Mouse (Mus musculus): ENCODE measurements around the gene Arhgdib. TPM values are rescaled to one million over a fixed set of nuclear protein-coding genes. Genes with fewer than 3 reads are reported as not detected.

The Arhgdib gene
- 17.2 and 18.4 TPM in 2 replicates for polyA plus RNA-seq (2021; fragmentation: Nextera tagmentation)
- long read RNA-seq, experiment 1, transcript Arhgdib-201 (6 exons, 1,193 nt) = major isoform, 21 of 26 reads
- long read RNA-seq, experiment 1, partial matches to known transcripts = 0 of 26 reads
- long read RNA-seq, experiment 1, other reads (novel, unspliced or antisense) = 1 of 26 reads
- long read RNA-seq, experiment 2, transcript Arhgdib-201 (6 exons, 1,193 nt) = major isoform, 8 of 15 reads
- long read RNA-seq, experiment 2, partial matches to known transcripts = 1 of 15 reads
- long read RNA-seq, experiment 2, other reads (novel, unspliced or antisense) = 2 of 15 reads

DNA sequence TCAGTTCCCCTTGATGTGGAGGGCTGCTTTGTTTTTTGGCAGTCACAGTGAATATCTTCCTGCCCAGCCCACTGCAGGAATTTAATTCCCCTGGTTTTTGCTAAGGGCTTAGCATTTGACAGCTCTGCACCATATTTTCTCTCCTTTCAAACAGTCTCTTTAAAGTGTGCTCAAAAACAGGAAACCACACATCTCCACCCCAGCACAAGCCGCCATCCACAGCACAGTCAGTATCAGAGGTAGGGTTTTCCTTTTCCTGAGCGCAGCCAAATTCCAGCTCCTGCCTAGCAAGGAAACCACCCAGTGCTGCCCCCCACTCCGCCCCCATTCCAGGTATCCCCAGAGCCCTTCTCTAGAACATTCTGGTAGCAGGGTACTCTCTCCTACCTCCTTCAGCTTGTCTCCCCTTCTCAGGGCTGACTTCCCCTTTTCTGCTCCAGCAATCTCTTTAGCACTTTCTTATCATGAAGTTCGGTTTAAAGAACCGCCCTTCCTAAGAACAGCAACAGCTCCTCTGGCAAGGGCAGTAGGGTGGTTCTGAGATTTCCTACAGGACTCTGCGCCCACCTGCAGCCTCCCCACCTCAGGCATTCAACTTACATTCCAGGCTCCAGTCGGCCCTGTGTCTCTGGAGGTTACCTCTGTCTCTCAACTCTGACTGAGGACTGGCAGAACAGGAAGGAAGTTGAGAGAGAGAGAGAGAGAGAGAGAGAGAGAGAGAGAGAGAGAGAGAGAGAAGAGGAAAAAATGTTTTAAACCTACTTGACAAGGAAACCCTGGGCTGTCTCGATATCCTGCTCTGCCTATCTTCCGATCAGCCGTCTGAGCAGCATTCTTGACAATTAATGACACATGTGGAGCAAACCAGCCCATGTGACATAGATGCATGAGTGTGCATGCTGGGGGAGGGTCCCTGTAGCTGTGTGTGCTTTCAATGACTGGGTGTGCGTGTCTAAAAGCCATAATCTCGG, at the start of gene Arhgdib:
Gene Arhgdib (minus strand): TSS at position 849 of the 971 bp plus-strand sequence.

DNA sequence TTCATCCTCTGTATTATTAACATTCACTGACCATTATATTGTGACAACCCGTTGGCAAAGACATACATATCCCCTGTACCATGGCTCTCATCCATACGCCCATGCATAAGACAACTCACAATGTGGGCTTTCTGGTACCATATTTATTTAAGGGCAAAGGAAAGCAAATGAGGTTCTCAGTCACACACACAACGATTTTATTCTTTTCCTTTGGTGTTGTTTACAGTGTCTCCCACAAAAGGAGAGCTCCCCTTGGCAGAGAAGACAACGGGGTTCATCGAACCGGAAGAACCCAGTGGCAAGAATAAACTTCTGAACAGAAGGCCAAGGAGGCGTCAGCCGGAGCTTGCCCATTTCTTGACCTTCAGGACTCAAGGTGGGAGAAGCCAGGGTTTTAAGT, 18.2 kb downstream of the Arhgdib start, which contains the start of gene Pde6h:
Gene Pde6h (plus strand): TSS at position 301 of the 400 bp plus-strand sequence.

DNA sequence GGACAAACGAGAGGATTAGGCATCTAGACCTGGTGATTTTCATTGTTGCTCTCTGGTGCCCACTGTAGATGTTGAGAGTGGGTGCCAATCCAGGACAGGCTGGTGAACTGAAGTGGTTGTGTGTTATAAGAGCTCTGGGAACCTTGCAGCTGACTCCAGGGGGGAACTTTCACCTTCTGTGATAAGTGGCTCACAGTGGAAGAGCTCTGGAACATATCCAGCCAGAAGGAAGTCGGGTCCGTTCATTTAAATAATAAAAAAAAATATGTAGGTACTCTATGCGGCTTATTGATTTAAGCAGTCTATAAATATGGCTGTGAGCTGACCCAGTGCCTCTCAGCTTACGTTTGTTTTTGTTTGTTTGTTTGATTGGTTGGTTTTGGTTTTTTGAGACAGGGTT, 19.6 kb downstream of the Arhgdib start, which contains the start of gene Erp27:
Gene Erp27 (minus strand): TSS at position 101 of the 400 bp plus-strand sequence.

DNA sequence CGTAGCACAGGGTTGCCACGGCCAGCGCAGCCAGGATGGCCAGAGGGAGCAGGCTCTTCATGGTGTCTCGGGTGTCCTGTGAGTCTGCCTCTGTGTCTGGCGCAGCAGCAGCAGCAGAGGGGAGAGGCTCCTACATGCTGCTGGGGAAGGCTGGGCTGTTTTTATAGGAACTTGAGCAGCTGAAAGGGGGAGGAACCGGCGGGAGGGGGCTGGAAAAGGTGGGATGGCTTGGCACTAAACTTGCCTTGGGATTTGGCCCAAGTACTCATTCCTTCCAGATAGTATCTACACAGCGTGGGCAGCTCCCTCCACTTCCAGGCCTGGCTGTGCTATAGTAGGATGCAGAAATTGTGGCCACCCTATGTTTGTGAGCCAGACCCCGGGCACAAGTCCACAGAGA, 66.0 kb downstream of the Arhgdib start, which contains the start of gene Mgp:
Gene Mgp (minus strand): TSS at position 154 of the 400 bp plus-strand sequence.

Other genes with a start within 250 kb of the Arhgdib start
- gene Gucy2c, start 160.1 kb downstream of the Arhgdib start, polyA plus RNA-seq (2021; fragmentation: Nextera tagmentation) = 0.09 TPM in 1 of 2 replicates, not detected in the other
- 0.13 TPM in 1 of 2 replicates, not detected in the other for gene Hist4h4, start 137.5 kb downstream of the Arhgdib start, polyA plus RNA-seq (2021; fragmentation: Nextera tagmentation)
- 193 and 211 TPM in 2 replicates for gene H2afj, start 133.7 kb downstream of the Arhgdib start, polyA plus RNA-seq (2021; fragmentation: Nextera tagmentation)
- gene BC049715, start 114.3 kb downstream of the Arhgdib start, polyA plus RNA-seq (2021; fragmentation: Nextera tagmentation) = 0.88 and 2.0 TPM in 2 replicates
- 37.3 and 53.1 TPM in 2 replicates for gene Wbp11, start 113.7 kb downstream of the Arhgdib start, polyA plus RNA-seq (2021; fragmentation: Nextera tagmentation)
- gene Smco3, start 106.4 kb downstream of the Arhgdib start, polyA plus RNA-seq (2021; fragmentation: Nextera tagmentation) = 5.1 and 7.1 TPM in 2 replicates
- not detected in 2 replicates for gene Art4, start 84.2 kb downstream of the Arhgdib start, polyA plus RNA-seq (2021; fragmentation: Nextera tagmentation)
- 78.4 and 118 TPM in 2 replicates for gene Mgp, start 66.1 kb downstream of the Arhgdib start, polyA plus RNA-seq (2021; fragmentation: Nextera tagmentation)
- gene Erp27, start 19.7 kb downstream of the Arhgdib start, polyA plus RNA-seq (2021; fragmentation: Nextera tagmentation) = 0.14 TPM in 1 of 2 replicates, not detected in the other
- gene Pde6h, start 18.1 kb downstream of the Arhgdib start, polyA plus RNA-seq (2021; fragmentation: Nextera tagmentation) = 0.61 TPM in 1 of 2 replicates, not detected in the other
- gene Rerg, start 228.6 kb upstream of the Arhgdib start, polyA plus RNA-seq (2021; fragmentation: Nextera tagmentation) = 7.1 and 11.2 TPM in 2 replicates